Mouse (Mus musculus) liver, adult 2 months (tissue): ENCODE measurements around the gene Pdcd4. TPM values are rescaled to one million over a fixed set of nuclear protein-coding genes. Genes with fewer than 3 reads are reported as not detected.

Experiments used
- DNase-seq: peaks from one replicate; pipeline ENCODE4 v3.0.0-alpha.2; 2011; ENCODE audit warnings: low read depth, low spot score; ENCODE audit errors: extremely low read depth
- H3K27ac ChIP-seq: fragments of 200-500 bp; replicated peaks from 2 replicates; pipeline ENCODE4 v1.5.1; 2012; ENCODE audit warnings: low read depth, mild to moderate bottlenecking, control low read depth, inconsistent platforms, low read length; ENCODE audit not compliant: insufficient read depth
- H3K27me3 ChIP-seq: fragments of 200-500 bp; 2 replicates; pipeline ENCODE4 v1.6.1; 2012; ENCODE audit warnings: mild to moderate bottlenecking, moderate library complexity, low read length, inconsistent platforms; ENCODE audit not compliant: control insufficient read depth, insufficient read depth
- H3K36me3 ChIP-seq: fragments of 200-500 bp; 2 replicates; pipeline ENCODE4 v1.6.1; 2012; ENCODE audit warnings: low read length, inconsistent platforms; ENCODE audit not compliant: control insufficient read depth, insufficient read depth
- H3K4me1 ChIP-seq: fragments of 200-500 bp; 2 replicates; pipeline ENCODE4 v1.6.1; 2011; ENCODE audit warnings: low read length; ENCODE audit not compliant: control insufficient read depth, insufficient read depth
- H3K4me3 ChIP-seq: fragments of 200-500 bp; 2 replicates; pipeline ENCODE4 v1.5.1; 2011; ENCODE audit warnings: low read depth, mild to moderate bottlenecking, control low read depth, low read length, moderate library complexity; ENCODE audit not compliant: insufficient read depth
- H3K79me2 ChIP-seq: fragments of 200-500 bp; 2 replicates; pipeline ENCODE4 v1.6.1; 2012; ENCODE audit warnings: inconsistent platforms, mild to moderate bottlenecking, low read length, moderate library complexity; ENCODE audit not compliant: control insufficient read depth, insufficient read depth
- H3K9ac ChIP-seq: fragments of 200-500 bp; 2 replicates; pipeline ENCODE4 v1.6.1; 2012; ENCODE audit warnings: low read depth, mild to moderate bottlenecking, control low read depth, inconsistent platforms, low read length
- CTCF ChIP-seq: fragments of 200-500 bp; IDR thresholded peaks from 2 replicates; pipeline ENCODE4 v1.5.1; 2011; ENCODE audit warnings: low read depth, low read length, control low read depth
- POLR2A ChIP-seq: fragments of 200-500 bp; IDR thresholded peaks from 2 replicates; pipeline ENCODE4 v1.6.1; 2011; ENCODE audit warnings: low read length, control low read depth; ENCODE audit not compliant: insufficient read depth; ENCODE audit errors: extremely low read depth
- WGBS: fragments of 180-500 bp; shearing (Covaris S2); methylation state at CpG from one replicate; pipeline ENCODE4 v1.1.7; 2018; 5-methylcytosine and 5-hydroxymethylcytosine counted together
- polyA plus RNA-seq: library from polyadenylated mRNA; depleted of rRNA; stranded (reverse); fragments of >200 nt; gene quantifications from 2 replicates; pipeline ENCODE4 v1.2.3, GENCODE M21; 2012
- total RNA-seq: library from RNA; depleted of rRNA; stranded (reverse); fragments of >200 nt; gene quantifications from 2 replicates; pipeline ENCODE4 v1.2.3, GENCODE M21; 2014

Gene Pdcd4
- total and polyA plus RNA-seq, 2 experiments, result 17.8 to 92.5 TPM

GRCm38 (mm10) chr19:53934046-53934445, 42.0 kb downstream of the Pdcd4 start:
- no peak overlapping the region for H3K9ac ChIP-seq
- DNase-seq, result no peak
- peaks cover 28% of the 10 kb centered on the region for H3K36me3 ChIP-seq
- no peaks in the 10 kb centered on the region for H3K27me3 ChIP-seq
- H3K79me2 ChIP-seq, result no peaks in the 10 kb centered on the region
- H3K27ac ChIP-seq, result no peak overlapping the region
- no peak overlapping the region for H3K4me3 ChIP-seq
- no peaks in the 10 kb centered on the region for H3K4me1 ChIP-seq
- no peak for TF ChIP-seq POLR2A
- no peak for TF ChIP-seq CTCF

- Histone ChIP-seq H3K4me3 (no peak overlapping the region), H3K79me2 (no peaks in the 10 kb centered on the region; the same call in 1 of the 2 replicates), H3K27me3 (no peaks in the 10 kb centered on the region), H3K9ac (no peak overlapping the region), H3K4me1 (no peaks in the 10 kb centered on the region), H3K36me3 (no peaks in the 10 kb centered on the region), H3K27ac (no peak overlapping the region)
- DNase-seq, result no peak
- TF ChIP-seq CTCF (no peak), POLR2A (no peak)
- 84% methylated on average over 4 of the region's 4 CpGs for WGBS
Observed at GRCm38 (mm10) chr19:53939467-53939866, 47.4 kb downstream of the Pdcd4 start.

GRCm38 (mm10) chr19:53941139-53941538, 49.1 kb downstream of the Pdcd4 start:
- Histone ChIP-seq H3K79me2 (peaks cover 3% of the 10 kb centered on the region; the same call in 1 of the 2 replicates), H3K27ac (no peak overlapping the region), H3K4me3 (no peak overlapping the region), H3K9ac (no peak overlapping the region), H3K27me3 (no peaks in the 10 kb centered on the region), H3K36me3 (no peaks in the 10 kb centered on the region), H3K4me1 (peaks cover 2% of the 10 kb centered on the region; the same call in 1 of the 2 replicates)
- TF ChIP-seq CTCF, result no peak
- no peak for TF ChIP-seq POLR2A
- no peak for DNase-seq
- 52% methylated on average over 4 of the region's 4 CpGs for WGBS

- WGBS, result 70% methylated on average over 2 of the region's 2 CpGs
- H3K36me3 ChIP-seq, result no peaks in the 10 kb centered on the region
- no peak overlapping the region for H3K27ac ChIP-seq
- DNase-seq, result peak; percentile 36
- TF ChIP-seq CTCF, result no peak
- TF ChIP-seq POLR2A, result no peak
- peaks cover 3% of the 10 kb centered on the region for H3K4me1 ChIP-seq
- no peak overlapping the region for H3K9ac ChIP-seq
- no peaks in the 10 kb centered on the region for H3K27me3 ChIP-seq
- peaks cover 4% of the 10 kb centered on the region; the same call in 1 of the 2 replicates for H3K79me2 ChIP-seq
- H3K4me3 ChIP-seq, result no peak overlapping the region
Observed at GRCm38 (mm10) chr19:53942342-53942741, 50.3 kb downstream of the Pdcd4 start.

GRCm38 (mm10) chr19:53943802-53944785, 52.1 kb downstream of the Pdcd4 start, which contains the start of the genes Shoc2 and Bbip1:
TSS of gene Shoc2 (plus strand) at chr19:53944306.
TSS of gene Bbip1 (minus strand) at chr19:53944627.
- WGBS, result under 1% methylated on average over 62 of the region's 62 CpGs
- Histone ChIP-seq H3K79me2 (peaks cover 6% of the 10 kb centered on the region; the same call in 1 of the 2 replicates), H3K4me1 (peaks cover 5% of the 10 kb centered on the region), H3K4me3 (peak within 1 kb of the TSS; percentile 85), H3K36me3 (no peaks in the 10 kb centered on the region), H3K9ac (peak within 1 kb of the TSS; percentile 86), H3K27ac (peak within 1 kb of the TSS; percentile 84), H3K27me3 (no peaks in the 10 kb centered on the region)
- peak; percentile 97 for DNase-seq
- TF ChIP-seq CTCF (no peak), POLR2A (peak; percentile 86)
